Mouse (Mus musculus) intestine, embryonic 14.5 days (tissue): ENCODE measurements around the gene Mast3. TPM values are rescaled to one million over a fixed set of nuclear protein-coding genes. Genes with fewer than 3 reads are reported as not detected.

Experiments
- ATAC-seq: fragments of 200-750 bp; cut with Nextera tagmentation; replicated peaks from 2 replicates; pipeline ENCODE4 v1.8.0; 2017; ENCODE audit warnings: low read depth, moderate number of reproducible peaks, moderate TSS enrichment, moderate library complexity; ENCODE audit not compliant: low FRiP score, low TSS enrichment
- DNase-seq: peaks from one replicate; pipeline ENCODE4 v3.0.0-alpha.2; 2018; ENCODE audit warnings: low spot score
- H3K27ac ChIP-seq: fragments of 300-500 bp; sonication (generic); 2 replicates; pipeline ENCODE4 v1.5.1; 2014; ENCODE audit warnings: low read depth, mild to moderate bottlenecking, control low read depth
- H3K27me3 ChIP-seq: fragments of 300-500 bp; sonication (generic); replicated peaks from 2 replicates; pipeline ENCODE4 v1.6.1; 2014; ENCODE audit warnings: low read length, control low read depth; ENCODE audit not compliant: control insufficient read depth, insufficient read depth
- H3K36me3 ChIP-seq: fragments of 300-500 bp; sonication (generic); 2 replicates; pipeline ENCODE4 v1.6.1; 2014; ENCODE audit warnings: low read length, control low read depth; ENCODE audit not compliant: control insufficient read depth, insufficient read depth
- H3K4me1 ChIP-seq: fragments of 300-500 bp; sonication (generic); replicated peaks from 2 replicates; pipeline ENCODE4 v1.6.1; 2014; ENCODE audit warnings: low read length, control low read depth, mixed read lengths; ENCODE audit not compliant: control insufficient read depth, insufficient read depth
- H3K4me2 ChIP-seq: fragments of 300-500 bp; sonication (generic); 2 replicates; pipeline ENCODE4 v1.6.1; 2014; ENCODE audit warnings: low read length
- H3K4me3 ChIP-seq: fragments of 300-500 bp; sonication (generic); 2 replicates; pipeline ENCODE4 v1.5.1; 2014; ENCODE audit warnings: low read depth, low read length, control low read depth, mixed read lengths
- H3K9ac ChIP-seq: fragments of 300-500 bp; sonication (generic); 2 replicates; pipeline ENCODE4 v1.6.1; 2014; ENCODE audit warnings: mild to moderate bottlenecking, low read length
- H3K9me3 ChIP-seq: fragments of 300-500 bp; sonication (generic); 2 replicates; pipeline ENCODE4 v1.6.1; 2016; ENCODE audit warnings: low read length, control low read depth; ENCODE audit not compliant: control insufficient read depth
- WGBS: fragments of 180-500 bp; shearing (Covaris S2); extraction: QIAGEN DNeasy Blood & Tissue Kit; methylation state at CpG from one replicate; pipeline ENCODE4 v1.1.7; 2014; 5-methylcytosine and 5-hydroxymethylcytosine counted together
- polyA plus RNA-seq: library from polyadenylated mRNA; unstranded; fragments of >200 nt; fragmentation: Nextera tagmentation; extraction: Ambion mirVana; gene quantifications from 2 replicates; pipeline ENCODE4 v1.2.1, GENCODE M21; 2014

Mast3 gene
- polyA plus RNA-seq, 1 experiment from 2014 or later = 16.7 TPM

DNA sequence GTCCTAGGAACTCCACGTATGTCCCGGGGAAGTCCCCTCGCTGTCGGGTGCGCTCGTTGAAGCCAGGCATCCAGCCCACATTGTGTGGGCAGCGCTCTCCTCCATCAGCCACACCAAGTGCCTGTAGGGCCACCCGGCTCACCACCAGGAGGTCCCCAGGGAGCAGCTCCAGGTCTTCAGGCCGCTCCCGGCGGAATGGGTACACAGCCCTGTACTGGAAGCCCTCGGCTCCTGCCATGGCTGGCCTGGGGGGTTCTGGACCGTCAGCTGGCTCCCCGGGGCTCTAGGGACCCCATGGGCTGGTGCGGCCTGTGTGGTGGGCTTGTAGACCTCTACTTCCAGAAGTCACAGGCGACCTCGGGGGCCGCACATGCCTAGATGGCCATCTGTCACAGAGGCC, 30.1 kb downstream of the Mast3 start:
- 93% methylated on average over 18 of the region's 18 CpGs for WGBS
- peaks cover 56% of the 10 kb centered on the region for H3K36me3 ChIP-seq
- ATAC-seq (no peak), DNase-seq (no peak)
- H3K27ac ChIP-seq = no peak overlapping the region
- peak overlapping the region; percentile 97; the same call in 1 of the 2 replicates for H3K9ac ChIP-seq
- no peaks in the 10 kb centered on the region for H3K9me3 ChIP-seq
- H3K27me3 ChIP-seq = no peaks in the 10 kb centered on the region
- no peak overlapping the region for H3K4me3 ChIP-seq
- H3K4me2 ChIP-seq = no peak overlapping the region
- H3K4me1 ChIP-seq = peaks cover 27% of the 10 kb centered on the region

DNA sequence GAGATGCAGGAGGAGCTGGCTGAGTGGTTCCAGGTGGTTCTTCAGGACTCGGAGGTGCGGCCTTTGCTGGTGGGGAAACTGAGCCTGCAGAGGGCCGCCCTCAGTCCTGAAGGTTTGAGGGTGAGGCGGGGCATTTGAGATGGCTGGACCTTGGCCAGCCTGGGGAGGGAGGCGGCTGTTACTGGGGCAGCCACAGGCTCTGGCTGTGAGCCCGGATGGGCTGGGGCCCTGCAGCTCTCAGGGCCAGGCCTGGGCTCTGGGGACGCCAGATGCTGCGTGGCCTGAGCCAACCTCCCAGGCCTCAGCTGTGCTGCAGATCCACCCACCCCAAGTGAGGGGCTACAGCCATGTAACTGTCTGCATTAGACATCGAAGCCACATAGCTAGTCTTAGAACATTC, 31.0 kb downstream of the Mast3 start:
- Histone ChIP-seq H3K27me3 (no peaks in the 10 kb centered on the region), H3K27ac (no peak overlapping the region), H3K36me3 (peaks cover 52% of the 10 kb centered on the region), H3K9ac (peak overlapping the region; percentile 23), H3K4me2 (no peak overlapping the region), H3K9me3 (no peaks in the 10 kb centered on the region), H3K4me3 (no peak overlapping the region), H3K4me1 (peaks cover 27% of the 10 kb centered on the region)
- ATAC-seq (no peak), DNase-seq (no peak)
- 55% methylated on average over 9 of the region's 9 CpGs for WGBS

DNA sequence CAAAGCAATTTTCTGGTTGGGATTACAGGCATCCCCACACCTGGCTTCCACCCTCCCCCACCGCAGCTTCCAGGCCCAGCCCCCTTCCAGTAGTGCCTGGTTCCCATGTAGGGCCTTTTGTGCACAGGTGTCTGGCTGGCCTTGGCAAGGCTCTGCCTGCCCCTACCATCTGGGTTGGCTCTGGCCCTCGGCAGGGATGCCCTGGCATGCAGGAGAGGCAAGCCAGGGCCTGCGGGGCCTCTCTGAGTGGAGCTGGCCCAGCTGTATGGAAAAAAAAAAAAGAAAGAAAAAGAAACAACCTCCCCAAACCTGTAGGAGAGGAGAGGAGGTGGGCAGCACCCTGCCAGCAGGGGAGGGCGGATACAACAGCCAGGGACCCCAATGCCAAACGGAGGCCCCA, 31.4 kb downstream of the Mast3 start:
- H3K27me3 ChIP-seq = no peaks in the 10 kb centered on the region
- no peak overlapping the region for H3K4me2 ChIP-seq
- no peak overlapping the region; the same call in 1 of the 2 replicates for H3K9ac ChIP-seq
- DNase-seq (no peak), ATAC-seq (no peak)
- 83% methylated on average over 5 of the region's 5 CpGs for WGBS
- peaks cover 27% of the 10 kb centered on the region for H3K4me1 ChIP-seq
- peaks cover 56% of the 10 kb centered on the region for H3K36me3 ChIP-seq
- no peak overlapping the region for H3K4me3 ChIP-seq
- no peaks in the 10 kb centered on the region for H3K9me3 ChIP-seq
- no peak overlapping the region for H3K27ac ChIP-seq

DNA sequence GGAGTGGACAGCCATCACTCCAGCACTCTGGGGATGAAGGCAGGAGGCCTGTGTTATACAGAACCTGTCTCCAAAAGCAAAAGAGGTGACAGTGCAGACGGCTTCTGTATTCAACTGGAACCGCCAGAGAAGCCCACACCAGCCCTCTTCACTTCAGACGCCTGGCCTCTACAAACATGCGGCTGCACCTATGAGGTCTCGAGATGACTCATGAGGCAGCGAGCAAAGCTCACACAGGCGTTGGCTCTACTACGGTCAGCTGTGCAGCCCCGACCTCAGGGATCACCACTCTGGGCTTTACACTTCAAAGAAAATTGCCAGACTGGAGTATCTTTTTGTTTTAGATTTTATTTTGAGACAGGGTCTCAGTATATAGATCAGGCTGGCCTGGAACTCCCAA, 32.0 kb downstream of the Mast3 start:
- Histone ChIP-seq H3K27ac (no peak overlapping the region), H3K9ac (no peak overlapping the region), H3K4me2 (no peak overlapping the region), H3K4me1 (peaks cover 26% of the 10 kb centered on the region), H3K9me3 (no peaks in the 10 kb centered on the region), H3K4me3 (no peak overlapping the region), H3K27me3 (no peaks in the 10 kb centered on the region), H3K36me3 (peaks cover 62% of the 10 kb centered on the region)
- 73% methylated on average over 9 of the region's 9 CpGs for WGBS
- DNase-seq (no peak), ATAC-seq (no peak)

DNA sequence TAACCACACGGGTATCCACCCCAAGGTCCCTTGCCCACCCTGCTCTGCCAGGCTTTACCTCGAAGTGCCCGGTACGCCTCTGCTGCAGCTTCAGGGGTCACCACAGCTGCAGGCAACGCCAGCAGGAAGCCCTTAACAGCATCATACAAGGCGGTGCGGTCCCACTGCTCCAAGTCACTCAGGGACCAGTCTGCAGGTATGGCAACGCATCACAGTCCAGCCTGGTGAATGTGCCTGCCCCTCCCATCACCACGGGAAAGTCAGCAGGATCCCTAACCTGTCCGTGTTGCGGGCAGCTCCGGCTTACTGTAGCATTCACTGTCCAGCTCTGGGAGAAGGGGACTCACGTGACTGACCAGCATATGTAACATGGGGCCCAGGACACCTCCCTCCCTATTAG, 32.8 kb downstream of the Mast3 start:
- H3K4me3 ChIP-seq = no peak overlapping the region
- peaks cover 22% of the 10 kb centered on the region for H3K4me1 ChIP-seq
- peaks cover 65% of the 10 kb centered on the region for H3K36me3 ChIP-seq
- no peak overlapping the region for H3K9ac ChIP-seq
- H3K27ac ChIP-seq = no peak overlapping the region
- 92% methylated on average over 13 of the region's 13 CpGs for WGBS
- no peaks in the 10 kb centered on the region for H3K27me3 ChIP-seq
- DNase-seq (no peak), ATAC-seq (no peak)
- H3K4me2 ChIP-seq = no peak overlapping the region
- no peaks in the 10 kb centered on the region for H3K9me3 ChIP-seq

DNA sequence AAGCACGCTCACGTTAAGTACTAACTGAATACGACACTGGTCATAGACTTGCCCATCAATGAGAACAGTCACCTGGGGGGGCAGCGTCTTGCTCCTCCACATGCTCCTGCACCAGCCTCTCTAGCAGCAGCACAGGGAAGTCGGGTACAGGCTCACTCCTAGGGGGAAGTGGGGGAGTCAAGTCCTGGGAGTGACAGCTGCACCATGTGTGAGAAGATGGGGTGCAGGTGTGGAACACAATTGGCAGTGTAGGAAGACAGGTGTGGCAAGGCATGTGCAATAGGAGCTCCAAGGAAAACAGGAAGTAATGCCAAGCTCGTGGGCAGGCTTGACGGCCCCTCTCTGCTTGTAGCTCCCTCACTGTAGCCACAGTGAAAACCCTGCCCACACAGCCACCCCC, 33.6 kb downstream of the Mast3 start:
- H3K36me3 ChIP-seq = peaks cover 65% of the 10 kb centered on the region
- no peak overlapping the region for H3K4me2 ChIP-seq
- no peak overlapping the region for H3K9ac ChIP-seq
- H3K9me3 ChIP-seq = no peaks in the 10 kb centered on the region
- peaks cover 28% of the 10 kb centered on the region for H3K4me1 ChIP-seq
- no peak for DNase-seq
- no peak overlapping the region for H3K4me3 ChIP-seq
- H3K27me3 ChIP-seq = no peaks in the 10 kb centered on the region
- no peak overlapping the region for H3K27ac ChIP-seq
- no peak for ATAC-seq
- 85% methylated on average over 7 of the region's 7 CpGs for WGBS

DNA sequence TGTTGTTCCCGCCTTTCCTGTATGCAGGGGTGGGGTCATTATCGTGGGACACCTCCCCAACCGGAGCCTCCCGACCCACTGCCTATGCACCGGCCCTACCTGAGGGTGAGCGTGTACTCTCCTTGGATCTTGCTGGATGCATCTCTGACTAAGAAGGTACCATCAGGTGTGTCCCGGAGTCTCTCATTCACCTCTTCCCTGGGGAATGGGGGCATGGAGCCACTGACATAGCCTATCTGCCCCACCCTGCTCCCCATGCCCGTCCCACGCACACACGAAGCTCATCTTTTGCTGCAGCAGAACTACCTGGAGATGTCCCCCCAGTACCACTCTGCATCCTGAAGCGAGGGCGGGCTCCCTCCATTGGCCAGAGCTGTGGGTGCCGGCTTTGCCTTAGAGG, 34.1 kb downstream of the Mast3 start:
- 92% methylated on average over 13 of the region's 13 CpGs for WGBS
- ATAC-seq (no peak), DNase-seq (no peak)
- Histone ChIP-seq H3K36me3 (peaks cover 65% of the 10 kb centered on the region), H3K27ac (no peak overlapping the region), H3K4me1 (peaks cover 29% of the 10 kb centered on the region), H3K9me3 (no peaks in the 10 kb centered on the region), H3K9ac (no peak overlapping the region), H3K4me2 (no peak overlapping the region), H3K4me3 (no peak overlapping the region), H3K27me3 (no peaks in the 10 kb centered on the region)

DNA sequence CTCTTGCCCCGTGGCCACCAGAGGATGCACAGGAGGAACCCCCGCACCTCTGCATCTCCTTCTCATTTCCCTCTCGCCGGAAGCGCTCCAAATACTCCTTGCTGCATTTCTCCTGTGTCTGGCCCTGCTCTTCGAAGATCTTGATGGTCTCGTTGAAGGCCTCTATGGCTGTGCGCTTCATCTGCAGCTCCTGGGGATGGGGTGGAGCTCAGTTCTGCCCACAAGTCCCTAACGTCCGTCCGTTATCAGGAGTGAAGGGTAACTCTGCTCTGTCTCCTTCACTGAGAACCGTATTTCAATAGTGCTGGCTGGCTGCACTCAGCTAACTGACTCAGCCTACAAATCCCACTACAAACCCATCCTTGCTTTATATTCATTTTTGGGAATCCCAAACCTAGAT, 35.0 kb downstream of the Mast3 start:
- no peak overlapping the region for H3K4me3 ChIP-seq
- H3K9me3 ChIP-seq = no peaks in the 10 kb centered on the region
- H3K9ac ChIP-seq = no peak overlapping the region
- WGBS = 66% methylated on average over 12 of the region's 12 CpGs
- ATAC-seq (no peak), DNase-seq (no peak)
- H3K27me3 ChIP-seq = no peaks in the 10 kb centered on the region
- H3K27ac ChIP-seq = no peak overlapping the region
- H3K4me2 ChIP-seq = no peak overlapping the region
- H3K36me3 ChIP-seq = peaks cover 63% of the 10 kb centered on the region
- H3K4me1 ChIP-seq = peaks cover 28% of the 10 kb centered on the region

DNA sequence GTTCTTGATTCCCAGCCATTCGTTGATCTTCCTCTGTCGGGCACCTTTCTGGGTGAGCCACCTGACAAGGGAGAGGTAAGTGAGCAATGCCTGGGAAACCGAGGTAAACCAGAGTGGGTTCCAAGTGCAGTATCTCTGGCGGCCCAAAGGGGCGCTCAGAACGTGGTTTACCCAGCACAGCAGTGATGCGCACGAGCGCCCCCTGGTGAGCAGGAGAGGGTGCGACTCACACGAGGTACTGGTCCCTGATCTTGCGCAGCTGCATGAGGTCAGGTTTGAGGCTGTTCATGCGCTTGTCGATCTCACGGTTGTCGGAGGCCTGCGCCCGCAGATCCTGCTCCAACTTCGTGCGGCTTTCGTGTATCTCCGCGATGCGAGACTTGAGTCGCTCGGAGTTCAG, 35.5 kb downstream of the Mast3 start:
- Histone ChIP-seq H3K9ac (no peak overlapping the region), H3K4me3 (no peak overlapping the region), H3K27ac (no peak overlapping the region), H3K4me1 (peaks cover 28% of the 10 kb centered on the region), H3K36me3 (peaks cover 58% of the 10 kb centered on the region), H3K4me2 (no peak overlapping the region), H3K27me3 (no peaks in the 10 kb centered on the region), H3K9me3 (no peaks in the 10 kb centered on the region)
- peak; percentile 97 for DNase-seq
- ATAC-seq = peak; percentile 41
- WGBS = 9% methylated on average over 26 of the region's 26 CpGs
